Mouse (Mus musculus) forebrain, embryonic 11.5 days (tissue): ENCODE measurements at regions not wholly inside any gene's neighbourhood (a gene's known extent, or its start where the extent isn't known, plus 50 kb on each side); places are given as distances from the start of the nearest gene placed in this dataset.

Experiments
- ATAC-seq: fragments of 200-750 bp; cut with Nextera tagmentation; replicated peaks from 2 replicates; pipeline ENCODE4 v1.8.0; 2017; ENCODE audit warnings: moderate TSS enrichment; ENCODE audit not compliant: low FRiP score
- DNase-seq: peaks from one replicate; pipeline ENCODE4 v3.0.0-alpha.2; 2017; ENCODE audit warnings: low spot score
- H3K27ac ChIP-seq: fragments of 300-500 bp; sonication (generic); 2 replicates; pipeline ENCODE4 v1.5.1; 2014; ENCODE audit warnings: low read depth, low read length
- H3K27me3 ChIP-seq: fragments of 300-500 bp; sonication (generic); 2 replicates; pipeline ENCODE4 v1.6.1; 2014; ENCODE audit warnings: mild to moderate bottlenecking, low read length, mixed read lengths; ENCODE audit not compliant: control insufficient read depth, insufficient read depth
- H3K36me3 ChIP-seq: fragments of 300-500 bp; sonication (generic); 2 replicates; pipeline ENCODE4 v1.6.1; 2014; ENCODE audit warnings: mild to moderate bottlenecking, low read length, moderate library complexity, mixed read lengths; ENCODE audit not compliant: control insufficient read depth, insufficient read depth
- H3K4me1 ChIP-seq: fragments of 300-500 bp; sonication (generic); replicated peaks from 2 replicates; pipeline ENCODE4 v1.6.1; 2014; ENCODE audit warnings: low read length, mixed read lengths; ENCODE audit not compliant: control insufficient read depth, insufficient read depth
- H3K4me2 ChIP-seq: fragments of 300-500 bp; sonication (generic); 2 replicates; pipeline ENCODE4 v1.6.1; 2014; ENCODE audit warnings: low read depth, mild to moderate bottlenecking, low read length, moderate library complexity, mixed read lengths; ENCODE audit not compliant: severe bottlenecking
- H3K4me3 ChIP-seq: fragments of 300-500 bp; sonication (generic); 2 replicates; pipeline ENCODE4 v1.5.1; 2014; ENCODE audit warnings: low read depth, low read length
- H3K9ac ChIP-seq: fragments of 300-500 bp; sonication (generic); 2 replicates; pipeline ENCODE4 v1.6.1; 2014; ENCODE audit warnings: low read length
- H3K9me3 ChIP-seq: fragments of 300-500 bp; sonication (generic); 2 replicates; pipeline ENCODE4 v1.6.1; 2016; ENCODE audit warnings: low read length, mixed read lengths; ENCODE audit not compliant: control insufficient read depth
- WGBS: fragments of 180-500 bp; shearing (Covaris S2); extraction: QIAGEN DNeasy Blood & Tissue Kit; methylation state at CpG from one replicate; pipeline ENCODE4 v1.1.7; 2014; 5-methylcytosine and 5-hydroxymethylcytosine counted together

GRCm38 (mm10) chr9:61847496-61847895, 66.8 kb downstream of the Rplp1 start:
- Histone ChIP-seq H3K27me3 (no peaks in the 10 kb centered on the region), H3K36me3 (no peaks in the 10 kb centered on the region), H3K4me3 (no peak overlapping the region), H3K9me3 (no peaks in the 10 kb centered on the region), H3K4me1 (peaks cover 5% of the 10 kb centered on the region; the same call in 1 of the 2 replicates), H3K9ac (no peak overlapping the region), H3K27ac (no peak overlapping the region), H3K4me2 (no peak overlapping the region)
- no peak for ATAC-seq
- DNase-seq: no peak

GRCm38 (mm10) chr9:61844645-61845044, 69.7 kb downstream of the Rplp1 start:
- Histone ChIP-seq H3K9ac (no peak overlapping the region), H3K27me3 (no peaks in the 10 kb centered on the region), H3K4me1 (peaks cover 5% of the 10 kb centered on the region; the same call in 1 of the 2 replicates), H3K27ac (no peak overlapping the region), H3K9me3 (no peaks in the 10 kb centered on the region), H3K4me3 (no peak overlapping the region), H3K4me2 (no peak overlapping the region), H3K36me3 (no peaks in the 10 kb centered on the region)
- ATAC-seq: no peak
- DNase-seq: no peak
- WGBS: 84% methylated on average over 5 of the region's 5 CpGs

- Histone ChIP-seq H3K4me2 (no peak overlapping the region), H3K27me3 (no peaks in the 10 kb centered on the region), H3K4me1 (peaks cover 5% of the 10 kb centered on the region; the same call in 1 of the 2 replicates), H3K9ac (no peak overlapping the region), H3K9me3 (no peaks in the 10 kb centered on the region), H3K4me3 (no peak overlapping the region), H3K27ac (no peak overlapping the region), H3K36me3 (no peaks in the 10 kb centered on the region)
- ATAC-seq: no peak
- DNase-seq: no peak
- WGBS: 64% methylated on average over 8 of the region's 8 CpGs
Measured at GRCm38 (mm10) chr9:61844141-61844540, 70.2 kb downstream of the Rplp1 start.

- WGBS: 83% methylated on average over 8 of the region's 8 CpGs
- Histone ChIP-seq H3K9me3 (no peaks in the 10 kb centered on the region), H3K27ac (no peak overlapping the region), H3K27me3 (no peaks in the 10 kb centered on the region), H3K4me2 (no peak overlapping the region), H3K4me1 (peaks cover 5% of the 10 kb centered on the region; the same call in 1 of the 2 replicates), H3K36me3 (no peaks in the 10 kb centered on the region), H3K9ac (no peak overlapping the region), H3K4me3 (no peak overlapping the region)
- DNase-seq: no peak
- no peak for ATAC-seq
Measured at GRCm38 (mm10) chr9:61843513-61843912, 70.8 kb downstream of the Rplp1 start.

GRCm38 (mm10) chr9:61842384-61842783, 72.0 kb downstream of the Rplp1 start:
- Histone ChIP-seq H3K27ac (no peak overlapping the region), H3K4me3 (no peak overlapping the region), H3K9ac (no peak overlapping the region), H3K4me1 (peaks cover 5% of the 10 kb centered on the region; the same call in 1 of the 2 replicates), H3K4me2 (no peak overlapping the region), H3K36me3 (no peaks in the 10 kb centered on the region), H3K9me3 (no peaks in the 10 kb centered on the region), H3K27me3 (no peaks in the 10 kb centered on the region)
- DNase-seq: no peak
- ATAC-seq: no peak

GRCm38 (mm10) chr9:61841222-61841621, 73.1 kb downstream of the Rplp1 start:
- Histone ChIP-seq H3K27me3 (no peaks in the 10 kb centered on the region), H3K36me3 (no peaks in the 10 kb centered on the region), H3K9ac (no peak overlapping the region), H3K4me2 (no peak overlapping the region), H3K4me1 (peaks cover 5% of the 10 kb centered on the region; the same call in 1 of the 2 replicates), H3K27ac (no peak overlapping the region), H3K9me3 (no peaks in the 10 kb centered on the region), H3K4me3 (no peak overlapping the region)
- DNase-seq: no peak
- 89% methylated on average over 8 of the region's 8 CpGs for WGBS
- no peak for ATAC-seq

GRCm38 (mm10) chr9:61840353-61840752, 74.0 kb downstream of the Rplp1 start:
- H3K27ac ChIP-seq: no peak overlapping the region
- peaks cover 5% of the 10 kb centered on the region; the same call in 1 of the 2 replicates for H3K4me1 ChIP-seq
- 90% methylated on average over 7 of the region's 7 CpGs for WGBS
- DNase-seq (no peak), ATAC-seq (no peak)
- no peaks in the 10 kb centered on the region for H3K36me3 ChIP-seq
- H3K4me2 ChIP-seq: no peak overlapping the region
- H3K27me3 ChIP-seq: no peaks in the 10 kb centered on the region
- H3K9me3 ChIP-seq: no peaks in the 10 kb centered on the region
- no peak overlapping the region for H3K9ac ChIP-seq
- no peak overlapping the region for H3K4me3 ChIP-seq

- Histone ChIP-seq H3K4me3 (no peak overlapping the region), H3K4me2 (no peak overlapping the region), H3K9me3 (no peaks in the 10 kb centered on the region), H3K9ac (no peak overlapping the region), H3K4me1 (no peaks in the 10 kb centered on the region), H3K27ac (no peak overlapping the region), H3K27me3 (no peaks in the 10 kb centered on the region), H3K36me3 (no peaks in the 10 kb centered on the region)
- DNase-seq (no peak), ATAC-seq (no peak)
- 85% methylated on average over 9 of the region's 9 CpGs for WGBS
Measured at GRCm38 (mm10) chr9:61833226-61833625, 81.1 kb downstream of the Rplp1 start.

- ATAC-seq (no peak), DNase-seq (peak; percentile 56)
- Histone ChIP-seq H3K27me3 (no peaks in the 10 kb centered on the region), H3K27ac (no peak overlapping the region), H3K4me1 (no peaks in the 10 kb centered on the region), H3K4me3 (no peak overlapping the region), H3K9ac (no peak overlapping the region), H3K4me2 (no peak overlapping the region), H3K36me3 (no peaks in the 10 kb centered on the region), H3K9me3 (no peaks in the 10 kb centered on the region)
- WGBS: 85% methylated on average over 7 of the region's 7 CpGs
Measured at GRCm38 (mm10) chr9:61830236-61830635, 84.1 kb downstream of the Rplp1 start.
